Mouse (Mus musculus) midbrain, embryonic 12.5 days (tissue): ENCODE results near the gene Dlgap1. TPM values are rescaled to one million over a fixed set of nuclear protein-coding genes. Genes with fewer than 3 reads are reported as not detected.

Experiments
- ATAC-seq: fragments of 200-750 bp; cut with Nextera tagmentation; 2 replicates; pipeline ENCODE4 v1.8.0; 2017; ENCODE audit warnings: low read depth, moderate TSS enrichment, moderate library complexity; ENCODE audit not compliant: low FRiP score
- H3K27ac ChIP-seq: fragments of 300-500 bp; sonication (generic); replicated peaks from 2 replicates; pipeline ENCODE4 v1.5.1; 2016; ENCODE audit warnings: mild to moderate bottlenecking
- H3K27me3 ChIP-seq: fragments of 300-500 bp; sonication (generic); 2 replicates; pipeline ENCODE4 v1.6.1; 2016; ENCODE audit warnings: mild to moderate bottlenecking
- H3K36me3 ChIP-seq: fragments of 300-500 bp; sonication (generic); 2 replicates; pipeline ENCODE4 v1.6.1; 2016
- H3K4me1 ChIP-seq: fragments of 300-500 bp; sonication (generic); 2 replicates; pipeline ENCODE4 v1.6.1; 2016
- H3K4me2 ChIP-seq: fragments of 300-500 bp; sonication (generic); replicated peaks from 2 replicates; pipeline ENCODE4 v1.6.1; 2016; ENCODE audit warnings: mild to moderate bottlenecking, moderate library complexity
- H3K4me3 ChIP-seq: fragments of 300-500 bp; sonication (generic); 2 replicates; pipeline ENCODE4 v1.5.1; 2016; ENCODE audit warnings: mild to moderate bottlenecking
- H3K9ac ChIP-seq: fragments of 300-500 bp; sonication (generic); replicated peaks from 2 replicates; pipeline ENCODE4 v1.6.1; 2016; ENCODE audit warnings: mild to moderate bottlenecking, moderate library complexity
- H3K9me3 ChIP-seq: fragments of 300-500 bp; sonication (generic); 2 replicates; pipeline ENCODE4 v1.6.1; 2016; ENCODE audit warnings: mild to moderate bottlenecking
- WGBS: fragments of 180-500 bp; shearing (Covaris S2); methylation state at CpG from one replicate; pipeline ENCODE4 v1.1.7; 2016; 5-methylcytosine and 5-hydroxymethylcytosine counted together
- polyA plus RNA-seq: library from polyadenylated mRNA; unstranded; fragments of >200 nt; fragmentation: Nextera tagmentation; extraction: Ambion mirVana; gene quantifications from 2 replicates; pipeline ENCODE4 v1.2.1, GENCODE M21; 2016

Gene Dlgap1
- polyA plus RNA-seq, 1 experiment from 2014 or later, result 4.8 TPM

- Histone ChIP-seq H3K27ac (no peak overlapping the region), H3K4me1 (no peaks in the 10 kb centered on the region), H3K4me3 (no peak overlapping the region), H3K9ac (no peak overlapping the region), H3K27me3 (no peaks in the 10 kb centered on the region), H3K4me2 (no peak overlapping the region), H3K9me3 (no peaks in the 10 kb centered on the region), H3K36me3 (no peaks in the 10 kb centered on the region)
- no peak for ATAC-seq
- WGBS, result 89% methylated on average over 1 of the region's 1 CpGs
These were observed 395.1 kb downstream of the Dlgap1 start for GRCm38 (mm10) chr17:70363971-70364370.

- H3K4me1 ChIP-seq, result no peaks in the 10 kb centered on the region
- 77% methylated on average over 3 of the region's 3 CpGs for WGBS
- ATAC-seq, result no peak
These were observed 400.3 kb downstream of the Dlgap1 start for GRCm38 (mm10) chr17:70369124-70369523.

GRCm38 (mm10) chr17:70377020-70377419, 408.1 kb downstream of the Dlgap1 start:
- Histone ChIP-seq H3K4me2 (no peak overlapping the region), H3K27ac (no peak overlapping the region), H3K9me3 (no peaks in the 10 kb centered on the region), H3K27me3 (no peaks in the 10 kb centered on the region), H3K4me1 (no peaks in the 10 kb centered on the region), H3K4me3 (no peak overlapping the region), H3K9ac (no peak overlapping the region), H3K36me3 (no peaks in the 10 kb centered on the region)
- WGBS, result 63% methylated on average over 4 of the region's 4 CpGs
- ATAC-seq, result no peak

More at GRCm38 (mm10) chr17:70369124-70369523, 400.3 kb downstream of the Dlgap1 start:
- H3K27me3 ChIP-seq, result no peaks in the 10 kb centered on the region
- H3K36me3 ChIP-seq, result no peaks in the 10 kb centered on the region
- no peak overlapping the region for H3K4me3 ChIP-seq
- no peak overlapping the region for H3K9ac ChIP-seq
- no peak overlapping the region for H3K27ac ChIP-seq
- H3K4me2 ChIP-seq, result no peak overlapping the region
- H3K9me3 ChIP-seq, result no peaks in the 10 kb centered on the region

GRCm38 (mm10) chr17:70388447-70388846, 419.6 kb downstream of the Dlgap1 start:
- WGBS, result 96% methylated on average over 1 of the region's 1 CpGs

GRCm38 (mm10) chr17:70397220-70397619, 428.3 kb downstream of the Dlgap1 start:
- no peaks in the 10 kb centered on the region for H3K36me3 ChIP-seq
- 50% methylated on average over 3 of the region's 3 CpGs for WGBS
- no peak for ATAC-seq
- H3K9ac ChIP-seq, result no peak overlapping the region
- H3K4me2 ChIP-seq, result no peak overlapping the region
- H3K4me1 ChIP-seq, result 0 out of 2 replicates have a peak, but pooled peaks cover 5% of the 10 kb centered on the region
- no peak overlapping the region for H3K27ac ChIP-seq
- H3K9me3 ChIP-seq, result no peaks in the 10 kb centered on the region
- no peaks in the 10 kb centered on the region for H3K27me3 ChIP-seq
- no peak overlapping the region for H3K4me3 ChIP-seq

More at GRCm38 (mm10) chr17:70388447-70388846, 419.6 kb downstream of the Dlgap1 start:
- Histone ChIP-seq H3K4me1 (no peaks in the 10 kb centered on the region), H3K4me3 (no peak overlapping the region), H3K9me3 (no peaks in the 10 kb centered on the region), H3K27me3 (no peaks in the 10 kb centered on the region), H3K9ac (no peak overlapping the region), H3K36me3 (no peaks in the 10 kb centered on the region), H3K27ac (no peak overlapping the region), H3K4me2 (no peak overlapping the region)
- no peak for ATAC-seq

- no peak for ATAC-seq
- no peak overlapping the region for H3K9ac ChIP-seq
- no peaks in the 10 kb centered on the region for H3K9me3 ChIP-seq
- no peak overlapping the region for H3K27ac ChIP-seq
- WGBS, result 63% methylated on average over 8 of the region's 8 CpGs
- H3K4me1 ChIP-seq, result 0 out of 2 replicates have a peak, but pooled peaks cover 5% of the 10 kb centered on the region
- H3K4me3 ChIP-seq, result no peak overlapping the region
- no peak overlapping the region for H3K4me2 ChIP-seq
- no peaks in the 10 kb centered on the region for H3K36me3 ChIP-seq
- H3K27me3 ChIP-seq, result no peaks in the 10 kb centered on the region
These were observed 428.8 kb downstream of the Dlgap1 start for GRCm38 (mm10) chr17:70397708-70398107.

GRCm38 (mm10) chr17:70401909-70402308, 433.0 kb downstream of the Dlgap1 start:
- no peak overlapping the region for H3K4me2 ChIP-seq
- peaks cover 10% of the 10 kb centered on the region; the same call in 1 of the 2 replicates for H3K4me1 ChIP-seq
- H3K27me3 ChIP-seq, result no peaks in the 10 kb centered on the region
- no peak overlapping the region for H3K27ac ChIP-seq
- H3K36me3 ChIP-seq, result no peaks in the 10 kb centered on the region
- ATAC-seq, result no peak
- H3K9ac ChIP-seq, result no peak overlapping the region
- 77% methylated on average over 2 of the region's 2 CpGs for WGBS
- no peak overlapping the region for H3K4me3 ChIP-seq
- H3K9me3 ChIP-seq, result no peaks in the 10 kb centered on the region

- Histone ChIP-seq H3K4me2 (no peak overlapping the region), H3K9ac (no peak overlapping the region), H3K27ac (no peak overlapping the region), H3K27me3 (no peaks in the 10 kb centered on the region), H3K4me3 (no peak overlapping the region), H3K4me1 (peaks cover 5% of the 10 kb centered on the region; the same call in 1 of the 2 replicates), H3K9me3 (no peaks in the 10 kb centered on the region), H3K36me3 (no peaks in the 10 kb centered on the region)
- WGBS, result 14% methylated on average over 10 of the region's 10 CpGs
- peak; percentile 62; the same call in 1 of the 2 replicates for ATAC-seq
These were observed 434.9 kb downstream of the Dlgap1 start for GRCm38 (mm10) chr17:70403750-70404149.

- Histone ChIP-seq H3K27me3 (no peaks in the 10 kb centered on the region), H3K27ac (no peak overlapping the region), H3K4me1 (no peaks in the 10 kb centered on the region), H3K4me2 (no peak overlapping the region), H3K4me3 (no peak overlapping the region), H3K9ac (no peak overlapping the region), H3K36me3 (no peaks in the 10 kb centered on the region), H3K9me3 (no peaks in the 10 kb centered on the region)
- ATAC-seq, result no peak
- 92% methylated on average over 3 of the region's 3 CpGs for WGBS
These were observed 445.3 kb downstream of the Dlgap1 start for GRCm38 (mm10) chr17:70414202-70414601.

- no peak overlapping the region for H3K4me3 ChIP-seq
- no peaks in the 10 kb centered on the region for H3K36me3 ChIP-seq
- no peaks in the 10 kb centered on the region for H3K9me3 ChIP-seq
- no peak overlapping the region for H3K9ac ChIP-seq
- no peak overlapping the region for H3K27ac ChIP-seq
- 94% methylated on average over 9 of the region's 9 CpGs for WGBS
- no peaks in the 10 kb centered on the region for H3K27me3 ChIP-seq
- H3K4me2 ChIP-seq, result no peak overlapping the region
- no peaks in the 10 kb centered on the region for H3K4me1 ChIP-seq
- no peak for ATAC-seq
These were observed 459.0 kb downstream of the Dlgap1 start for GRCm38 (mm10) chr17:70427866-70428265.

- Histone ChIP-seq H3K4me1 (no peaks in the 10 kb centered on the region), H3K9ac (no peak overlapping the region), H3K9me3 (no peaks in the 10 kb centered on the region), H3K36me3 (no peaks in the 10 kb centered on the region), H3K4me2 (peak overlapping the region; percentile 34), H3K27ac (no peak overlapping the region), H3K27me3 (no peaks in the 10 kb centered on the region), H3K4me3 (no peak overlapping the region)
- ATAC-seq, result peak; percentile 89
- 14% methylated on average over 17 of the region's 17 CpGs for WGBS
These were observed 461.0 kb downstream of the Dlgap1 start for GRCm38 (mm10) chr17:70429746-70430451.

GRCm38 (mm10) chr17:70430452-70430787, 461.5 kb downstream of the Dlgap1 start:
- H3K9ac ChIP-seq, result no peak overlapping the region
- no peaks in the 10 kb centered on the region for H3K27me3 ChIP-seq
- no peaks in the 10 kb centered on the region for H3K9me3 ChIP-seq
- H3K36me3 ChIP-seq, result no peaks in the 10 kb centered on the region
- H3K4me2 ChIP-seq, result no peak overlapping the region
- no peak for ATAC-seq
- no peaks in the 10 kb centered on the region for H3K4me1 ChIP-seq
- H3K27ac ChIP-seq, result no peak overlapping the region
- 21% methylated on average over 5 of the region's 5 CpGs for WGBS
- no peak overlapping the region for H3K4me3 ChIP-seq

- Histone ChIP-seq H3K27ac (no peak overlapping the region), H3K4me1 (no peaks in the 10 kb centered on the region), H3K9me3 (no peaks in the 10 kb centered on the region), H3K36me3 (no peaks in the 10 kb centered on the region), H3K27me3 (no peaks in the 10 kb centered on the region), H3K9ac (no peak overlapping the region), H3K4me3 (no peak overlapping the region), H3K4me2 (no peak overlapping the region)
- WGBS, result 74% methylated on average over 5 of the region's 5 CpGs
- ATAC-seq, result no peak
These were observed 464.0 kb downstream of the Dlgap1 start for GRCm38 (mm10) chr17:70432834-70433233.
